Mouse (Mus musculus) testis, adult 2 months (tissue): ENCODE data around the gene Fancg.

Experiments used
- CTCF ChIP-seq: fragments of 200-500 bp; IDR thresholded peaks from 2 replicates; pipeline ENCODE4 v1.5.1; 2012; ENCODE audit warnings: low read depth, mild to moderate bottlenecking, inconsistent platforms, low read length, moderate library complexity; ENCODE audit not compliant: control insufficient read depth, insufficient read depth, insufficient replicate concordance
- POLR2A ChIP-seq: fragments of 200-500 bp; IDR thresholded peaks from 2 replicates; pipeline ENCODE4 v1.6.1; 2012; ENCODE audit warnings: low read depth, mild to moderate bottlenecking, inconsistent platforms, low read length, moderate library complexity; ENCODE audit not compliant: control insufficient read depth

DNA sequence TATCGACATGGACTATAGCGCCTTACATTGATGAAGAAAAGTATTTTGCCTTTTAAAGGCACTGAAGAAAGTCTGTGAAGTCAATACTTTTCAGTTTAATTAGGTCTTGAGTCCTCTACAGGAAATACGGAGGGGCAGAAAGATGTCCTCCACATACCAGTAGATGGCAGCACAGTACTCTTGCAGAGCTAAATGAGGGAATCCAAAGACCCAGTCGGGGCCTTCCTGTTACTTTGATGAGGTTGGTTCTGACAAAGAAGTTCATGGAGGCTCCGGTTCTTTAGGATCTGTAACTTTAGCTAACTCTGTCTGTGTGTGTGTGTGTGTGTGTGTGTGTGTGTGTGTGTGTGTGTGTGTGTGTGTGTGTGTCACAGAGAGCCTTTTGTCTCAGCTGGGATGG lies 36.9 kb upstream of the Fancg start:
- TF ChIP-seq CTCF: no peak; the same call in 1 of the 2 replicates
- no peak for TF ChIP-seq POLR2A
